Comparison of ENCODE assay signal across 20 mouse cellular contexts in the genomic region with DNA sequence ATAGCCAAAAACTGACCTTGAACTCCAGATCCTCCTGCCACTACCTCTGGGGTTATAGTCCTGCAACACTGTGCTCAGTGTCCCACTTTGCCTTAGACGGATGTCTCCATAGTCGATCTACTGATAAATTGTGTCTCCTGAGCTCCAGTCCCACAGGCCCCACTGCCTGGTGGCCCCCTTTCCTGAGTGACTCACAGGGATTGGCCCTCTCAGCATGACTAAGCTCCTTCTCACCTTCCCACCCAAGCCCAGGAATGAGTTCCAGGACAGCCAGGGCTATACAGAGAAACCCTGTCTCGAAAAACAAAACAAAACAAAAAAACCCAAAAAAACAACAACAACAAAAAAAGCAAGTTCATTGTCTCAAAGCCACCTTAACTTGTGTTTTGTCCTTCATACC. TPM values are rescaled to one million over a fixed set of nuclear protein-coding genes. Genes with fewer than 3 reads are reported as not detected.
DNase-seq lines count a peak whose midpoint lies in the region; ATAC-seq lines count a peak whose summit lies in the region.
"Had no signal": no experiment of that assay in that cellular context is flagged by ENCODE, and none has a peak within 500 bp of the region (broad histone marks: within the 10 kb centered on the region; RNA-seq: fewer than 3 reads in every experiment).

No protein-coding gene starts in this region.

- peak; percentile 80; the same call in 1 of the 2 replicates for ATAC-seq in frontal cortex, adult (ENCODE audit: low TSS enrichment)
- ATAC-seq: activated CD4-positive, CD25-positive, alpha-beta regulatory T cell, adult 4 months; CD4-positive, CD25-positive, alpha-beta regulatory T cell, adult 4 months; Patski had no signal

- DNase-seq in frontal cortex, postnatal 10 days (ENCODE audit: low spot score in 2 of 2), result no peak
- peak; percentile 56 for DNase-seq in brain, adult 2 months (ENCODE audit: low read depth, low spot score)
- DNase-seq in heart, adult 8-10 months (ENCODE audit: low spot score), result no peak
- DNase-seq: adrenal gland, adult 2 months; adrenal gland, adult 8-10 months; adrenal gland, postnatal 10 days; adrenal gland, postnatal 14 days; adrenal gland, postnatal 25 days; adrenal gland, postnatal 36 days; B cell, adult 2 months; cerebellum, adult 11 months; cerebellum, adult 11-12 months; cerebellum, adult 18-20 months; cerebellum, adult 2 months had no signal

RNA-seq across cellular contexts. Expression of a gene that starts 13.3 kb away (rescaled TPM):
- total RNA-seq in heart, adult 8-10 months (2022), result 1 to 10 TPM; 3.1 to 6.6 (median 4.7) TPM
- total RNA-seq: G1E, MEL had no signal

RNA-seq across cellular contexts. Expression of a gene that starts 16.8 kb away (rescaled TPM):
- 10 to 100 TPM; 22.9 to 32.6 (median 24.3) TPM for total RNA-seq in heart, adult 8-10 months (2022)
